Mouse (Mus musculus): ENCODE measurements at regions not wholly inside any gene's neighbourhood (a gene's known extent, or its start where the extent isn't known, plus 50 kb on each side); places are given as distances from the start of the nearest gene placed in this dataset.

DNA sequence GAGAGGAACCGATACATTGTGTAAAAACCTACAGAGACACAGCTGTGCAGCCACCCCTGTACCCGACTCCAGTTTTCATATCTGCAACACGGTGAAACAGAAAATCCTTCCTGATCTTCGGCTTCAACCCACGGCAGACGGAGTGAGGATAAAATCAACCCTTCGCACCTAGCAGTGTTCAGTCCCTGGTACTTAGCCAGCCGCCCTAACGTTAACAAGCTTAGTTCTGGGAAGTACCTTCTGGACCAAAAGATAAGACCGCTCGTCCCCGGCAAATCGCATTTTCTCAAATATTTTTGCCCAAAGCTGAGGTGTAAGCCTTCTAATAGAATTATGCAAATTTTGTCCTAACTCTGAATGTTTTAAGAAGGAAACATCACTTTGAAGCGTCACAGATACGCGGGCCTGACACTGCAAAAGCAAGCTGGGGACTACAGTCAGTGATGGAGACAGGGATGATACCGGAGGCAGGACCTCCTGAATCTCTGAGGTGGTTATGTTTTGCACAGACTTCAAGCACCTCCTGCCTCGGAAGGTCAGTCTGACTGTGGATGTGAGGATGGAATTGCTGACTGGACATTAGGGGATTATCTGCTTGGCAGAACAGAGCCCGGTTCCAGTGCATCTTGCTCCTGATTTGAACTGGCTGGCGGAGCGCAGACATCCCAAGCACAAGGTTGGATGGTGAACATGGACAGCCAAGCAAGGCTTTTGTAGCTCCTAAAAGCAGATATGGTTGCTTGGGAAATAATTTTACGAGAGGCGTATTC, 139.8 kb upstream of the Sgk1 start:
- Histone ChIP-seq H3K9ac (ENCODE audit: low read depth, low read length) (no peak overlapping the region), H3K27me3 (replicated peaks; ENCODE audit: control insufficient read depth, insufficient read depth, low read length) (no peaks in the 10 kb centered on the region), H3K36me3 (ENCODE audit: control insufficient read depth, insufficient read depth, low read length) (no peaks in the 10 kb centered on the region), H3K9me3 (ENCODE audit: control insufficient read depth, low read length) (no peaks in the 10 kb centered on the region), H3K27ac (replicated peaks; ENCODE audit: low read depth, low read length) (no peak overlapping the region), H3K4me2 (ENCODE audit: low read depth, low read length) (no peak overlapping the region), H3K4me3 (ENCODE audit: low read depth, low read length) (no peak overlapping the region), H3K4me1 (ENCODE audit: control insufficient read depth, insufficient read depth, low read length) (peaks cover 9% of the 10 kb centered on the region; the same call in 1 of the 2 replicates)
- no peak for DNase-seq (ENCODE audit: low spot score)
- no peak for ATAC-seq (ENCODE audit: low read depth)
- WGBS, result 82% methylated on average over 23 of the region's 23 CpGs

DNA sequence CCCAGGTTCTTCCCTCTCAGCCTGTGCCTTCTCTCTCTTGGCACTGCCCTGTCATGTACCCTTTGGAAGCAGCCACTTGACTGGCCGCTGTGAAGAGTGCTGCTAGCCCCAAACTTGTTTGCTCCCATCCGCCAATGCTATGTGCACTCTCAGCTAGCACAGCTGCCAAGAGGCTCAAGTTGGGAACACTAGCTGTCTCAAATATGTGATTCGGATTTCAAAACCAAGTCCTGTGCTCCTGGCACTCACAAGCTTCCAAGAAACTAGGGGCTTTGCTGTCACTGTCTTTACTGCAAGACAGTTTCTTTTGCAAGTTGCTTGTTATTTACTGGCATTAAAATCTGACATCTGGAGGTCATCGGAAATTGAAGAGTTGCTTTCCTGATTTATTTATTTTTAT, 138.6 kb upstream of the Sgk1 start:
- no peak for ATAC-seq (ENCODE audit: low read depth)

DNA sequence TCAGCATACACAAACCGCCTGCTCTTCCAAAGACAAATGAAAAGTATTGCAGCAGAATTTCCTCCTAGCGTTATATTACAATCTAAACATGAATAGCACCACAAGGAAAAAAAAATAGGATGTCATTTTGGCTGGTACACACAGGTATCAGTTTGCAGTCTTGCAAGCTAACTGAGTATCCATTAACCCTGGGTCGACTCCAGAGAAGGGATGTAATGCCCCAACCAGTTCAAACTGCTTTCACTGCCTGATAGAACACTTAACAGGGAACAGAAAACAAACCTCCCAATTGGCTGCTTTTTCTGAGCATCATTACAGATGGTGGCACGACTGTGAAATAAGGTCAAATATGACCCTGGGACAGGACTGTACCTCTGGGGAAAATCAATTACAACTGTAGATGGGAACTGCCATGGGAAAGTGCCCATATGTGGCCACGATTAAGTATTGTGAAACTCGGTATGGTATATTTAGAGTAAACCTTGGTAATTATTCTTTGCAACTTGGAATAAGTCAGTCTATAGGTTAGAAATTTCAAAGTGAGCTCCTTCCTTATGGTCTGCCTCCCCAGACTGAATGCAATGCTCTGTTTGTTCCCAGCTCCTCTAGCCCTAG, 137.5 kb upstream of the Sgk1 start:
- H3K4me2 ChIP-seq (ENCODE audit: low read depth, low read length), result no peak overlapping the region
- no peak overlapping the region for H3K4me3 ChIP-seq (ENCODE audit: low read depth, low read length)
- H3K27me3 ChIP-seq (replicated peaks; ENCODE audit: control insufficient read depth, insufficient read depth, low read length), result no peaks in the 10 kb centered on the region
- DNase-seq (ENCODE audit: low spot score) (peak; percentile 53), ATAC-seq (ENCODE audit: low read depth) (peak; percentile 59; the same call in 1 of the 2 replicates)
- 40% methylated on average over 6 of the region's 6 CpGs for WGBS
- peaks cover 9% of the 10 kb centered on the region; the same call in 1 of the 2 replicates for H3K4me1 ChIP-seq (ENCODE audit: control insufficient read depth, insufficient read depth, low read length)
- H3K27ac ChIP-seq (replicated peaks; ENCODE audit: low read depth, low read length), result no peak overlapping the region
- H3K36me3 ChIP-seq (ENCODE audit: control insufficient read depth, insufficient read depth, low read length), result no peaks in the 10 kb centered on the region
- H3K9ac ChIP-seq (ENCODE audit: low read depth, low read length), result no peak overlapping the region
- no peaks in the 10 kb centered on the region for H3K9me3 ChIP-seq (ENCODE audit: control insufficient read depth, low read length)

More for the DNA sequence above, 138.6 kb upstream of the Sgk1 start:
- Histone ChIP-seq H3K27ac (replicated peaks; ENCODE audit: low read depth, low read length) (no peak overlapping the region), H3K4me2 (ENCODE audit: low read depth, low read length) (no peak overlapping the region), H3K9me3 (ENCODE audit: control insufficient read depth, low read length) (no peaks in the 10 kb centered on the region), H3K4me1 (ENCODE audit: control insufficient read depth, insufficient read depth, low read length) (peaks cover 9% of the 10 kb centered on the region; the same call in 1 of the 2 replicates), H3K9ac (ENCODE audit: low read depth, low read length) (no peak overlapping the region), H3K36me3 (ENCODE audit: control insufficient read depth, insufficient read depth, low read length) (no peaks in the 10 kb centered on the region), H3K4me3 (ENCODE audit: low read depth, low read length) (no peak overlapping the region), H3K27me3 (replicated peaks; ENCODE audit: control insufficient read depth, insufficient read depth, low read length) (no peaks in the 10 kb centered on the region)
- WGBS, result 70% methylated on average over 4 of the region's 4 CpGs
- peak; percentile 60 for DNase-seq (ENCODE audit: low spot score)

DNA sequence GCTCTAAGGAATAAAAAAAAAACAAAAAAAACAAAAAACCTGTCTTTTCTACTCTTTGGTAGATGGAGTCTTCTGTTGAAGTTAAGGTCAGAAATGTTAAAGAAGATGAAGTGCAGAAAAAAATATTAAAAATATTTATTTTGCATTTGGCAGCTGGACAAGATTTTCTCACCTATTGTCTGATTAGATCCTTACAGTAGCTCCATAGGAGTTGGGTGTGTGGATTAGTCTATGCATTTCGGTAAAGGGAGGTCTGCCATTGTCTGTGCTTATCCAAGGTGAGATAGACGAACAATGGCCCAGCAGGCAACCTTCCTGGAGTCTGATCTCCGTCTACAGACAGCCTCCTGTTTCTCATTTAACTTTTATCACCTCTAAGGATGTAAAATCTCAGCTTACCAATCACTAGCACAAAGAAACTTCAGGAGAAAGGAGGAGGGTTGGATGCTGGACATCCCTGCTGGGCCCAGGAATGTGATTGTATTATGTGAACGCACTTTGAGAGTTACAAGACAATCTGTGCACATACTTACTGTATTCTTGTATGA, 136.0 kb upstream of the Sgk1 start:
- Histone ChIP-seq H3K4me2 (ENCODE audit: low read depth, low read length) (no peak overlapping the region), H3K36me3 (ENCODE audit: control insufficient read depth, insufficient read depth, low read length) (no peaks in the 10 kb centered on the region), H3K9ac (ENCODE audit: low read depth, low read length) (no peak overlapping the region), H3K4me3 (ENCODE audit: low read depth, low read length) (no peak overlapping the region), H3K9me3 (ENCODE audit: control insufficient read depth, low read length) (no peaks in the 10 kb centered on the region), H3K27ac (replicated peaks; ENCODE audit: low read depth, low read length) (no peak overlapping the region), H3K27me3 (replicated peaks; ENCODE audit: control insufficient read depth, insufficient read depth, low read length) (no peaks in the 10 kb centered on the region), H3K4me1 (ENCODE audit: control insufficient read depth, insufficient read depth, low read length) (peaks cover 9% of the 10 kb centered on the region; the same call in 1 of the 2 replicates)
- WGBS, result 24% methylated on average over 4 of the region's 4 CpGs
- ATAC-seq (ENCODE audit: low read depth) (no peak), DNase-seq (ENCODE audit: low spot score) (no peak)

DNA sequence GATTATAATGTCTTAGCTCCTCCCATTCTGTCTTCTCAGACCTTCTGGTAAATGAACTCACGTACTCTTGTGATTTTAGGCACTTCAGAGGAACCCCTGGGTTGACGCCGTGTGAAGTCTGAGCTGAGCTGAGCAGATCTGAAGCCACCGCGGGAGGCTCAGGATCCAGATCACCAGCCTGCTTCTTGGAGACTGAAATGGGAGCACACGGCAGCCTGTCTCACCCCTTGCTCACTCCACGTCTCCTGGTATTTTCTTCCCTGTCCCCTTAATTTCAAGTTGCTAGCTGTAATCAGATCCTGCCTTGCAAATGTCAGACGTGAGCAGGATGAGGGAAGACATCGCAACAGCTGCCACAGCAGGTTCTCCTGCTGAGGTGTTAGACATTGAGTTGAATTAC, 135.3 kb upstream of the Sgk1 start:
- no peak overlapping the region for H3K4me2 ChIP-seq (ENCODE audit: low read depth, low read length)

DNA sequence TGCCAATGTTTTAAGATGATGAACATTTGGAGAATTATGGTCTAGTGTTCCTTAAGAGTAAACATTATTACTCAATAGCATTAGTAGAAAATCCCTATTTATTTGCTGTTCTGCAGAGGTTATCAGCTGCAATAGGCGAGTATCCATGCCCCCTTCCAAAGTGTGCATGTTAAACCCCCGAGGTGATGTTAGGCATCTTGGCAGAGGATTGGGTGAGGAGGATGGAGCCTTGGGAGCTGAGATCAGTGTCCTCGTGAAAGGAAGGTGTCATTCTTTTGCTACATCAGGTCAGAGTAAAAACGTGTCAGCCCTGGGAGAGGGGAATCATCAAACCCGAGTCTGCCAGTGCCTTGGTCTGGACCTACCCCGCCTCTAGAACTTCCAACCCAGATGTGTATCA, 130.7 kb upstream of the Sgk1 start:
- Histone ChIP-seq H3K27ac (replicated peaks; ENCODE audit: low read depth, low read length) (no peak overlapping the region), H3K4me1 (ENCODE audit: control insufficient read depth, insufficient read depth, low read length) (no peaks in the 10 kb centered on the region), H3K4me2 (ENCODE audit: low read depth, low read length) (no peak overlapping the region), H3K9me3 (ENCODE audit: control insufficient read depth, low read length) (no peaks in the 10 kb centered on the region), H3K27me3 (replicated peaks; ENCODE audit: control insufficient read depth, insufficient read depth, low read length) (no peaks in the 10 kb centered on the region), H3K36me3 (ENCODE audit: control insufficient read depth, insufficient read depth, low read length) (no peaks in the 10 kb centered on the region), H3K9ac (ENCODE audit: low read depth, low read length) (no peak overlapping the region), H3K4me3 (ENCODE audit: low read depth, low read length) (no peak overlapping the region)
- no peak for DNase-seq (ENCODE audit: low spot score)
- no peak for ATAC-seq (ENCODE audit: low read depth)
- 78% methylated on average over 6 of the region's 6 CpGs for WGBS

More for the DNA sequence above, 135.3 kb upstream of the Sgk1 start:
- no peak for ATAC-seq (ENCODE audit: low read depth)
- Histone ChIP-seq H3K36me3 (ENCODE audit: control insufficient read depth, insufficient read depth, low read length) (no peaks in the 10 kb centered on the region), H3K9me3 (ENCODE audit: control insufficient read depth, low read length) (no peaks in the 10 kb centered on the region), H3K27ac (replicated peaks; ENCODE audit: low read depth, low read length) (no peak overlapping the region), H3K9ac (ENCODE audit: low read depth, low read length) (no peak overlapping the region), H3K4me1 (ENCODE audit: control insufficient read depth, insufficient read depth, low read length) (peaks cover 9% of the 10 kb centered on the region; the same call in 1 of the 2 replicates), H3K27me3 (replicated peaks; ENCODE audit: control insufficient read depth, insufficient read depth, low read length) (no peaks in the 10 kb centered on the region), H3K4me3 (ENCODE audit: low read depth, low read length) (no peak overlapping the region)
- peak; percentile 11 for DNase-seq (ENCODE audit: low spot score)
- WGBS, result 9% methylated on average over 9 of the region's 9 CpGs

DNA sequence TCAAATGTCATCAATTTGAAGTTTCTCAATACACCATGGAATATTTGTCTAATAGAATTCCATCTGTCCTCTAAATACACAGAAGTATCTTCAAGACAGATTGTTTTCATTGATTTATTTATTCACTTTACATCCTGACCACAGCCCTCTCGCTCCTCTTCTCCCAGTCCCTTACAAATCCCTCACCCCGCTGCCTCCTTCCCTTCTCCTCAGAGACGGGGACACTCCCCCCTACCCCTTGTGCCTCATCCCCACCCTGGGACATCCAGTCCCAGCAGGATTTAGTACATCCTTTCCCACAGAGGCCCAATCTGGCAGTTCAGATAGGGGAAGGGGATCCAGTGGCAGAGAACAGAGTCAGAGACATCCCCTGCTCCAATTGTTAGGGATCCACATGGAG, 129.6 kb upstream of the Sgk1 start:
- no peaks in the 10 kb centered on the region for H3K36me3 ChIP-seq (ENCODE audit: control insufficient read depth, insufficient read depth, low read length)
- H3K27ac ChIP-seq (replicated peaks; ENCODE audit: low read depth, low read length), result no peak overlapping the region
- H3K27me3 ChIP-seq (replicated peaks; ENCODE audit: control insufficient read depth, insufficient read depth, low read length), result no peaks in the 10 kb centered on the region
- 61% methylated on average over 3 of the region's 3 CpGs for WGBS
- no peak for ATAC-seq (ENCODE audit: low read depth)
- no peak overlapping the region for H3K4me3 ChIP-seq (ENCODE audit: low read depth, low read length)
- H3K9me3 ChIP-seq (ENCODE audit: control insufficient read depth, low read length), result no peaks in the 10 kb centered on the region
- no peaks in the 10 kb centered on the region for H3K4me1 ChIP-seq (ENCODE audit: control insufficient read depth, insufficient read depth, low read length)
- H3K4me2 ChIP-seq (ENCODE audit: low read depth, low read length), result no peak overlapping the region
- no peak for DNase-seq (ENCODE audit: low spot score)
- no peak overlapping the region for H3K9ac ChIP-seq (ENCODE audit: low read depth, low read length)

DNA sequence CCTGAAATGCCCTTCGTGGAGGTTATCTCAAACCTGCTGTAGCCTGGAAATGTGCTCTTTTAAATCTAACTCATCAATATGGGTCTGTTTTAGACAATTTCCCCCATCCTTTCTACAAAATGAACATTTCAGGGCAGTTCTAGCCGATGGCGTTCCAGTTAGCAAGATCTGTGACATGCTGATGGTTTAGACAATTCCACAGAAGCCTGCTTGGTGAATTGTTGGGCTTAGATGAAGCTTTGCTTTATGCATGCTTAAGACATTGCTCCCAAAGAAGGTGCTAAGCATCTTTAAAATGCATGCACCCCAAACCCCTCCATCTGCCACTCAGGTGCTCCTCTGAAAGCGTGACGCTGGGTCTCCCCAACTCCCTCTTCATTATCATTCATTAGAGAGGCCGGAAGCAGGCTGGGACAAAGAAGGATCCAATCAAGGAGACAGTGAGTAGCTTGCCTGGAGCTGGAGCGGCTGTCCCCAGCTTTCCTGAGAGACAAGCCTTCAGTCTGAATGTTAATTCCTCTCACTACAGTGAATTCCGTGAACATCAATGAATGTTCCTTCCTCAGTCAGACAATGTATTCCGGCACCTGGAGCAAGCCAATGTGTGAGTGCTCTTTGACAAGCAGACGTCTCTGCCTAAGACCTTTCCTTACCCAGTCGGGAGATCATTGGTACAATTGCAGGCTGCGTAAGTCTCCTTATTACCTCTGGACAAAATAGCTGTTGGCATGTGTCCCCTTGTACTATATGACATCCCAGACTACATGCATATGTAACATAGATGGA, 127.0 kb upstream of the Sgk1 start:
- Histone ChIP-seq H3K27me3 (replicated peaks; ENCODE audit: control insufficient read depth, insufficient read depth, low read length) (no peaks in the 10 kb centered on the region), H3K4me3 (ENCODE audit: low read depth, low read length) (no peak overlapping the region), H3K4me1 (ENCODE audit: control insufficient read depth, insufficient read depth, low read length) (no peaks in the 10 kb centered on the region), H3K4me2 (ENCODE audit: low read depth, low read length) (no peak overlapping the region), H3K36me3 (ENCODE audit: control insufficient read depth, insufficient read depth, low read length) (no peaks in the 10 kb centered on the region), H3K9me3 (ENCODE audit: control insufficient read depth, low read length) (no peaks in the 10 kb centered on the region), H3K9ac (ENCODE audit: low read depth, low read length) (no peak overlapping the region), H3K27ac (replicated peaks; ENCODE audit: low read depth, low read length) (no peak overlapping the region)
- ATAC-seq (ENCODE audit: low read depth) (no peak), DNase-seq (ENCODE audit: low spot score) (no peak)
- 63% methylated on average over 12 of the region's 12 CpGs for WGBS

Measured in embryonic facial prominence, embryonic 14.5 days (tissue).